Mouse (Mus musculus) Muller cell, postnatal 12 days (primary cell): ENCODE results near the gene Znrd1as.

Source experiments
- DNase-seq: peaks from one replicate; pipeline ENCODE4 v3.0.0-alpha.2; 2015; ENCODE audit errors: inconsistent ontology term

Znrd1as gene

GRCm38 (mm10) chr17:36957999-36958743 is at the start of gene Znrd1as, which contains the start of gene Znrd1:
Znrd1as (plus strand) TSS chr17:36958592.
Znrd1 (minus strand) TSS chr17:36958559.
- peak; percentile 97 for DNase-seq

GRCm38 (mm10) chr17:36909802-36910201 is 48.6 kb upstream of the Znrd1as start:
- DNase-seq, result no peak

- no peak for DNase-seq
Observed at GRCm38 (mm10) chr17:36912031-36912430, 46.4 kb upstream of the Znrd1as start.

GRCm38 (mm10) chr17:36914108-36914507 is 44.3 kb upstream of the Znrd1as start:
- peak; percentile 43 for DNase-seq

GRCm38 (mm10) chr17:36915076-36915475 is 43.3 kb upstream of the Znrd1as start:
- DNase-seq, result peak; percentile 45

GRCm38 (mm10) chr17:36920239-36920638 is 38.2 kb upstream of the Znrd1as start:
- DNase-seq, result no peak

- DNase-seq, result no peak
Observed at GRCm38 (mm10) chr17:36922715-36923114, 35.7 kb upstream of the Znrd1as start.

- no peak for DNase-seq
Observed at GRCm38 (mm10) chr17:36923491-36923890, 34.9 kb upstream of the Znrd1as start.

GRCm38 (mm10) chr17:36927496-36928120 is 30.8 kb upstream of the Znrd1as start:
- no peak for DNase-seq

GRCm38 (mm10) chr17:36929236-36929932 is 29.0 kb upstream of the Znrd1as start:
- DNase-seq, result no peak

GRCm38 (mm10) chr17:36930233-36930632 is 28.2 kb upstream of the Znrd1as start:
- DNase-seq, result no peak

GRCm38 (mm10) chr17:36931130-36931529 is 27.3 kb upstream of the Znrd1as start:
- no peak for DNase-seq

- peak; percentile 66 for DNase-seq
Observed at GRCm38 (mm10) chr17:36931806-36932205, 26.6 kb upstream of the Znrd1as start.

GRCm38 (mm10) chr17:36938056-36938455 is 20.3 kb upstream of the Znrd1as start:
- DNase-seq, result no peak

GRCm38 (mm10) chr17:36942391-36942790 is 16.0 kb upstream of the Znrd1as start:
- DNase-seq, result peak; percentile 45

- no peak for DNase-seq
Observed at GRCm38 (mm10) chr17:36942791-36943471, 15.5 kb upstream of the Znrd1as start, which contains the start of gene Rnf39. Rnf39 (plus strand) TSS chr17:36942918.

- no peak for DNase-seq
Observed at GRCm38 (mm10) chr17:36943691-36944090, 14.7 kb upstream of the Znrd1as start.

- DNase-seq, result no peak
Observed at GRCm38 (mm10) chr17:36944121-36944775, 14.1 kb upstream of the Znrd1as start.

- DNase-seq, result peak; percentile 67
Observed at GRCm38 (mm10) chr17:36947051-36947819, 11.2 kb upstream of the Znrd1as start.

GRCm38 (mm10) chr17:36948286-36948685 is 10.1 kb upstream of the Znrd1as start:
- DNase-seq, result no peak

GRCm38 (mm10) chr17:36949265-36949664 is 9.1 kb upstream of the Znrd1as start:
- DNase-seq, result no peak
